Mouse (Mus musculus) CD4-positive helper T cell, adult 2 months (primary cell): ENCODE measurements around the gene Mtmr3.
A peak's percentile ranks its signal among the peaks of the same experiment; 100 is the strongest.

Experiments used
- DNase-seq: peaks from one replicate; pipeline ENCODE4 v3.0.0-alpha.2; 2012; ENCODE audit warnings: low read depth, missing footprints, low spot score

The Mtmr3 gene

DNA sequence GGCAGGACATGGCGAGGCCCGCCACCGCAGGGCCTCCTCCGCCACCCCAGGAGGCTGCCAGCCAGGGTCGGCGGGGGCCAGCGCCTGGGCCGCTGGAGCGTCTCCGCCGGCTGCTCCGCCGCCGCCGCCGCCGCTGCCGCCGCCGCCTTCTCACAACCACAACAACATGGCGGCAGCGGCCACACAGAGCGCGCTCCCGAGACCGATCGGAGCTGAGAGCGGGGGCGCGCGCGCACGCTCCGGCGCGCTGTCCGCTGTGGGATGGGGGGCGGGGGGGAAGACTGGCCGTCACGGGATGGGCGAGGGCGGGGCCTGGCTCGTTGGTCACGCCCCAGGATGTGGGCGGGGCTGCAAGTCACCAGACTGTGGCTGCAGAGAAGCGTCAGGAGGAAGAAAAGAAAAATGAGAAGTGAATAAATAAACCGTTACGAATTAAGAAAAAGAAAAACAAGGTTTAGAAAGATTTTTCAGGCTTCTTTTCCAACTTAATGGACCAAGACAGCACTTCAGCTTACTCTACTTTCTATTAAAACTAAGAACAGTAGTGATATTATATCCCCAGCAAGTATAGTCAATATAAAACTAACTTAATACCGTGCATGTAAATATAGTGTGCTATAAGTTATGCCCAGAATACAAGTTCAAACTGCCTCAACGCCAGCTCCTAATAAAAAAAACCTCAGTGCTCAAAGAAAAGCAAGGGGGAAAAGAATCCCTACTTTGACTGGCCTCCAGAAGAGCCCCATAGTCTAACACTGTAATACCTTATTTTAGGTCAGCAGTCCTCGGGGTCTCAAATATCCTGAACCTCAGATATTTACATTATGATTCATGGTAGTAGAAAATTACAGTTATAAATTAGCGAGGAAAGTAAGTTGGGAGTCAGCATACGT, at the start of gene Mtmr3:
Gene Mtmr3 (minus strand): TSS at position 256 of the 893 bp plus-strand sequence.
- DNase-seq, result peak; percentile 98

DNA sequence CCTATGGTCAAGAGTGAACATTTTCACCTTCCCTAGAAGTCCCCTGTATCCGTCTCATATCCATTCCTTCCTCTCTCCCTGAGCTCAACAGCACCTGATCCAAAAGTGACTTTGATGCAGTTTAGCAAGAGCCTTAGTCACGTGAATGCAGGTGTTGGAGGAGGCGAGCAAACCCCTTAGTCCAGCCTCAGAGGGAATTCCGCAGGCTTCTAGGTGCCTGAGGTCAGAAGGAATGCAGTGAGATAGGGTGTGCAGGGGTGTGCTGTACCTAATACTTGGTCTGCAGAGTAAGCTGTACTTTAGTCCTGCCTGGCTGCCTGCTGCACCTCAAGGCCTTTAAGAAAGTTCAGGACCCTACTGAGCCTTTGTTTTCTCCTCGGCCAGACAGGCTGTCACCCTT, 49.1 kb upstream of the Mtmr3 start:
- DNase-seq, result no peak

- DNase-seq, result no peak
Observed at GRCm38 (mm10) chr11:4641185-4641584, 46.5 kb upstream of the Mtmr3 start.

DNA sequence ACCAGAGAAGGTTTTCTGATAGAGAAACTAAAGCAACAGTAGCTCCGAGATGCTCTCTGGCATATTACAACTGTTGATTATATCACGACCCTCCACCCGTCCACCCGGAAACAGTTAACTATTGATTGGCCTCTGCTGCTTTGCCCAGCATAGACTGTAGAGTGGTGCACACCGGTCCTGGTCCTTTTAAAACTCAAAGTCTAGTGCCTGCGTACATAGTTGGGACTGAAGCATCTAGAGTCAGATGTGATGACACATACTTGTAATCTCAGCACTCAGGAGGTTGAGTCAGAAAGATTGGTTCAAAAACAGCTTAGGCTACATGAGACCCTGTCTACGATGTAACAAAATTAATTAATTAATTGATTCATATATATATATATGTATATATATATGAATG, 43.6 kb upstream of the Mtmr3 start:
- DNase-seq, result peak; percentile 9

DNA sequence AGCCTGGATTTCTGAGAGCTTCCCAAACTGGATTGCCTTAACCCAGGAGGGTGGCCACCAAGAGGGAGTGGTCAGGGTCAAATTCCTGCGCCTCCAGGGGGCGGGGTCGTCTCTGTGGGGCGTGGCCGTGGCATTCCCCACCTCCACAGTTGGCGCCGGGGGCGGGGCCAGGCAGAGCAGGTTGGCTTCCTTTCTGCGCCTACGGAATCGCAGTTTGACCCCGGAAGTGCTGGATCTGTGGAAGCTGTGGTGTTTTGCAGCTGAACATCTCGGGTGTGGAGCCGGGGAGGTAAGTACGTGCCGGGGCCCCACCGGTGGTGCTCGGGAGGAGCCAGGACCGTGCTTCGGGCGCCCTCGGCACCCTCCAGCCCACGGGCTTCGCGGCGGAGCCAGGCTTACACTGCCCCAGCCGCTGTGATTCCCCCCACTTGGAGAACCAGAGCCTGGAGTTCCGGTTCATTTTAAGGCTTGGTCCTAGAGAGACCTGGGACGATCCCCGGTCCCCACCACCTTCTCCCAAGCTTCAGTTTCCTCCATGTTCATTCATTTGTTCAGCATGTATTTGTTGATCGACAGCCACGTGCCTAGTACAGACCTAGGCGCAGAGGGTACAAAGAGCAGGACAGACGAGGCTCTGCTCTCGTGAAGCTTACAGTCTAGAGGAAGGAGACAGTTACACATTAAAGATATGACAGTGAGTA, 43.0 kb upstream of the Mtmr3 start, which contains the start of gene Ascc2:
Gene Ascc2 (plus strand): TSS at position 214 of the 701 bp plus-strand sequence.
- peak; percentile 88 for DNase-seq

DNA sequence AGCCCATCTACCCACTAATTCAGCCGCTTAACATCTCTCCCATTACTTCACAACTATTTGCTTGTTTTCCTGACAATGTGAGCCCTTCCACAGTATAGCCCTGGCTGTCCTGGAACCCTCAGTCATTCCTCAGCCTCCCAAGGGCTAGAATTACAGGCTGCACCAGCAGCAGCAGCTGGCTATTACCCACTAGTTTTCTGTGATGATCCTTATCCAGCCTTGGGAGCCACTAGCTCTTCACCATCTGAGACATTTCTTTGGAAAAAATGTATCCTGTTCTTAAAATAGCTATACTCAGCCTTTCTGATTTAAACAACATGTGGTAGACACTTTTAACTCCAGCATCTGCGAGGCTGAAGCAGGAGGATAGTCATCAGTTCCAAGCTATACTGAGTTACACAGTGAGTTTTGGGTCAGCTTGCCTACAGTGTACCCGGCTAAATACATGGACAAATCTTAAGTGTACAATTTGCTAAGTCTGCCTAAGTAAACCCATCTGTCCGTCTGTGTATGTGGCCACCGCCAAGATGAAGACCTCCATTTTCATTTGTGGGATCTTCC, 42.2 kb upstream of the Mtmr3 start:
- DNase-seq, result no peak

DNA sequence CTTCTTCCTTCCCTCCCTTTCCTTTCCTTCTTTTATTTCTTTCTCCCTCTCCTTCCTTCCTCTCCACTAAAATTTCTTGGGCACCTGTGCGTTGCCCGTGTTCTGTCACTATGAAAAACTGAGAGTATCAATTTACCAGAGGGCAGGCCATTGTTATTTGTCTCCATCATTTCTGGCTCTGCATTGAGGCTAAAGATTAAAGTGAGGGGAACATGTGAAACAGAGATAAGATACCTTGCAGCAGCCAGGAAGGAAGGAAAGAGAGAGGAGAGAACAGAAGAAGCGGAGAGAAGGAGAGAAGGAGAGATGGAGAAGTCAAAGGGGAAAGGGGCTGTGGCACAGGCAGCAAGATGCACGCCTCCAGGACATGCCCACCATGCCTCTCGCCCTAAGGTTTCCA, 39.7 kb upstream of the Mtmr3 start:
- no peak for DNase-seq

DNA sequence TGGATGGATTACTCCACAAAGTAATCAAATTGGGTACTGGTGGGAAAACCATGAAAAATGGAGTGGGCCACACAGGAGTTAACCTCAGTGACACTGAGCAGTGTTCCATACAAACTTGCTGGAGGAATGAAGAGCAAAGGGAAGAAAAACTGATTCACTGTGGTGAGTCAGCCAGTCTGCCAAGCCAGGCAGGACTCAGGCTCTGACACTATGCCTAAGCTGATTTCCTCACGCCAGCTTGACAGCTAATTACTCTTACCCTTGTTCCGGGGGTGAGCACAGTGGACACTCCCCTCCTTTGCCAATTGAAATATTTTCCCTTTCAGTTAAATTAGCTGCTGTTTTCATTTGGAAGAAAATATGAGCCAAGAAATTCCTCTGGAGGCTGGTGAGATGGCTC, 38.8 kb upstream of the Mtmr3 start:
- no peak for DNase-seq

DNA sequence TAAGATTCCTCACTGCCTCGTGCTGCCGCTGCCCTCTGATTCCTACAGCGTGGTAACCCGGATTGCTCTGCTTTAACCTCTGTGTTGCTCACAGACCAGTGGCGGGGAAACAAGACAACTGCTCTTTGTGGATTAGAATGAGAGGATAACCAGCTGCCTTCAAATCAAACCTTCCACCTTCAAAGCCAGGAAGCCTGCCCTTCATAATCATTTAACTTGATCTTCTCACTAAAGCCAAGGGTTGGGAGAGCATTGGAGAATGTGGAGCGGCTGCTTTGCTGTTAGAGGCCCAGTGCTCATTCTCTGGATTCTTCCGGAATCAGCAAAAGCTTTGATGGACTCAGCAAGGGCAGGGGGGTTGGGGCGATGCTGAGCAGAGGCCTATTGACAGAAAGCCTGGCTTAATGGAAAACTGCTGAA, 35.2 kb upstream of the Mtmr3 start:
- DNase-seq, result no peak

DNA sequence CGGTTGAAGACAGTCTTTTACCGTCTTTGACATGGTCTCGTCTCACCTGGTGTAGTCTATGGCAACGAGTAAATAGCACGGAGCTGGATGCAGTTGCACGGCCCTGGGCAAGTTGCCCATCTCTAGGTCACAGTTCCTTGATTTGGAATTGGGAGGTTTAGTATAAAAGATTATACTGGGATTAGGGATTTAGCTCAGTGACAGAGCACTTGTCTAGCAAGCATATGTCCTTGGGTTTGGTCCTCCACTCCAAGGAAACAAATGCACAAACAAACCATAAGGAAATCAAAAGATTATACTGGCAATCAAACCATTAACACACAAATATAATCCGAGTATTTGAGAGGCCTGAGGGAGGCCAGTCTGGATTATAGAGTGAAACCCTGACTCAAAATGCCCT, 33.0 kb upstream of the Mtmr3 start:
- DNase-seq, result no peak

DNA sequence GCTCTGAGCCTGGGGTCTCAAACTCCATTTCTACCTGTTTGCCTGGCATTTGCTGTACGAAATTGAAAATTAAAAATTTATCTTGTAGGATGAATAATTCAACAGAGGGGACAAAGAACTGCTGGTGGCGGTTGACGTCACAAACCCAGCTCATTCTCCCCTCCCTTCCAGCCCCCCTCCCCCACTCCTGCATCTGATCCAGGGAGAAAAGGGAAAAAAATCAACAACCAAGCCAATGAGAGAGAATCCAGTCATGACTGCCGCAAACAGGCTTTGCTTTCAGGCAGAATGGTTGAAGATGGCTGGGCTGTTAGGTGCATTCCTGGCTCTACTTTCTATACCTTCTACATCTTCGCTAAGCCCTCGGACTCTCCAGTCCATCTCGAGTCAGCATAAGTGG, 31.3 kb upstream of the Mtmr3 start:
- no peak for DNase-seq

DNA sequence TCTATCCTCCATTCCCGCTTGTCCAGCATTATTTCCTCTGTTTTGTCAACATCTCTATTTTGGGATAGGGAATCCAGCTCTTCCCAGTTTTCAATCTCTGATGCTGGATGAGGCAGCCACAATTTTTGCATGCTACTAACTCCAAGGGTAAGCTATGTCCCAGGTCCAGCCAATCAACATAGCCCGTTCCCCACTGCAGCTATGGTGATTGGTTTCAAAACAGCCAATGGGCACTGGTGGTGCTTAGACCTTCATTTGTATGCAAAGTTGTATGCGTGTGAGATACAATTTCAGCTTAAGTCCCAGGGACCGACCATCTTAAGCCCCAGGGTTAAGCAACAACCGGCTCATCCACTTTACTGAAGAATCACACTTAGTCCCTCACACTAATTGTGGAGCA, 28.3 kb upstream of the Mtmr3 start:
- DNase-seq, result no peak

GRCm38 (mm10) chr11:4622442-4622986, 27.9 kb upstream of the Mtmr3 start:
- no peak for DNase-seq

DNA sequence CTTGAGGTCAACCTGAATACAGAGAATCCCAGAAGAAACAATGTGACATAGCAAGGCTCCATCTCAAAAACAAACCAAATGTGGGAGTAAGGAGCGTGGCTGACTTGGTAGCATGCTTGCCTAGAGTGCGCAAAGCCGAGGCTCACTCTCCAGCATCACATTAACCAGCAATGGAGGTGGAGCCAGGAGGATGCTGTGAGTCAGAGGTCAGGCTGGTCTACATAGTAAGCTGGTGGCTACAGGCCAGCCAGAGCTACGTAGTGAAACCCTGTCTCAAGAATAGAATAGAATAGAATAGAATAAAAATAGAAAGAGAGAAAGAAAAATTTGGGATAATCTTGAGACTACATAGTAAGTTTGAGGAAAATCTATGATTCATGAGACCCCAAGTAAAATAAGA, 27.2 kb upstream of the Mtmr3 start:
- no peak for DNase-seq

DNA sequence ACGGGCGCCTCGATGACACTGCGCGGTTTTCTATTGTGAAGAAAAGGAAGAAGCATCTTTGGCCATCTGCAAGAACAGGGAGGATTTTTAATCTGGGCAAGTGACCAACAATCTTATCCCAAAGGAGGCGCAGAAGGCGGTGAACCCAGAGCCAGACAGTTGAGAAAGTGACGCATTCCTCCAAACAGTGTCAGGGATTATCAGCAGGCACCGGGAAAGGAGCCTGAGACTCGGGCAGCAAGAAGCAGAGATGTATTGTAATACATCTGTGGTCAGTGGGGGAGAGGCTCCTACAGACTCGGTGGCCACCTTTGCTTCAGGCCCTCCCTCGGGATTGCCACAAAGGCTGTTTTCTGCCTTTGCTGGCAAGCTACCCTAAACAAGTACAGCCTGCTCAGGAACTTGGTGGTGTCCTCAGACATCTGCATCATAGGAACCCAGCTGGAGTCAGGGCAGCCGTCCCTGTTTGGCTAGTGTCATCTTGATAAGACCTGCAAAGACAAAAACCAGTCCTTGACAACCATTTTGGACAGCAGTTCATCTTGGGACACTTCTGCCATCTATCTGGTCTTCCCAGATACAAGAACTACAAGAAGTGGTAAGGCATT, 25.9 kb upstream of the Mtmr3 start:
- DNase-seq, result no peak

DNA sequence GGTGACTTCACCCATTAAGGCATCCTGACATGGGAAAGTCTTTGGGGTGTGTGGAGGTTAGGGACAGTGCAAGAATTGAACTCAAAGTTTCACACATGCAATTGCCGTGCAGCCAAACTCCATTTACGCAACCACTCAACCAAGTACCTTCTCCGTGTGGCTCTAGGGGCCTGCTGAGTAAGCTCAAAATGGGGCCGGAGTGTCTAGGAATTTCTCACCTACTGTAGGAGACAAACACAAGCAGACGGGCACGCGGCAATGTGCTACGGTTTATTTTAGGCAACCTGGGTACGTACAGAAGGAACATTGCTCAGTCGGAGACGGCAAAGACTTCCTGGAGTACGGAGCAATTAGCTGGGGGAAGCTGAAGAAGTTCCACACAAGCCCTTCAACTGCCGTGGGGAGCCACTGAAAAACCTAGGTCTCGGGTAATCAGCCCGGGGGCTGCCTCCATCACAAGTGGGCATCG, 25.4 kb upstream of the Mtmr3 start, which contains the start of gene Gm11032:
Gene Gm11032 (plus strand): TSS at position 51 of the 469 bp plus-strand sequence.
- DNase-seq, result no peak

GRCm38 (mm10) chr11:4611904-4612303, 17.2 kb upstream of the Mtmr3 start:
- no peak for DNase-seq

DNA sequence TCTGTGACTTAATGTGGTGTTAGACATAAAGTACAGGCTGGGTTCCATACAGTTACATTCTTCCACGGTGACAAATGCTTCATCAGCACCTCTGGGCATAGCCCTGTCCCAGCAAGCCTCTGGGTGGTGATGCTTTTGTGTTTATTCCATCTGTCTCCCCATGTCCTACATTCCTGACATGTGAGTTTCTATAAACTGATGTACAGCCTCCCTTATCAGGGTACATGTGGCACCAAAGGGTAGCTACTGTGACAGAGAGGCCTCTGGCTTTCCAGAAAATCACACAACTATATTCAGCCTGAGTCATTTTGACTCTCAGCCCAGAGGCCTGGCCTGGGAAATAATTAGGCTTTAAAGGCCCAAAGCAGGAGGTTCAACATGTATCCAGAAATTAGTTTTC, 11.9 kb upstream of the Mtmr3 start:
- no peak for DNase-seq

DNA sequence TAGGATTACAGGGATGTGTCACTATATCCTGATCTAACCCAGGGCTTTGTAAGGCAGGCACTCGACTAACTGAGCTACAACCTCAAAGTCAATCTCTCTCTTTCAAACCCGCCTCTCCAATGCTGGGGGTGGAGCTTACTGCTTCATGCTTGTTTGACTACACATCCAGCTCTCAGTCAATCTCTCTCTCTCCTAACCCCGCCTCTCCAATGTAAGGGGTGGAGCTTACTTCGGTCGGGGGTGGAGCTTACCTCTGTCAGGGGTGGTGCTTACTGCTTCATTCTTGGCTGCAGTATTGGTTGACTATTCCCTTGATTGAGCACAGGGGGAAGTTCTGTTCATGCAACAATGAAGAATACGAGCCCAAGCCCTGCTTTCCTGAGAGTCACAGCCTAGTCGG, 10.8 kb upstream of the Mtmr3 start:
- DNase-seq, result no peak

DNA sequence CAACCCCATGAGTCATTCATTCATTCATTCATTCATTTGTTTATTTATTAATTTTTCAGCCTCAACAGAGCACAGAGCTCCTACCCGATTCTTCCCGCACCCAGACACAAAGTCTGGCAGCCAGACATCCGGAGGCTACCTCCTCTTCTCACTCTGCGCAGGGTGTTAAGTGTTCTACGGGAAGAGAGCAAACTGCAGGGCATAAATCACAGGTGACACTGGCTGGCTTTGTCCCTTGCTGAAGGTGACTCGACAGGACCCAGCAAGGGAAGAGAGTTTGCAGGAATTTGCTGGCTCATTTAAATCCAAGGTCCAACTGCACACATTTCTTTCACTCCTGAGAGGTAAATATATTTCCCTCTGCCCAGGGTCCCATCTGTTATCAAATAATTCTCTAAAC, 9.8 kb upstream of the Mtmr3 start:
- DNase-seq, result no peak

GRCm38 (mm10) chr11:4602691-4603441, 8.2 kb upstream of the Mtmr3 start:
- no peak for DNase-seq
